Mouse (Mus musculus) urinary bladder, postnatal 25 days (tissue): ENCODE data around the gene Susd1.

ENCODE experiments used
- DNase-seq: peaks from one replicate; pipeline ENCODE4 v3.0.0; 2022; ENCODE audit warnings: low spot score

Gene Susd1

DNA sequence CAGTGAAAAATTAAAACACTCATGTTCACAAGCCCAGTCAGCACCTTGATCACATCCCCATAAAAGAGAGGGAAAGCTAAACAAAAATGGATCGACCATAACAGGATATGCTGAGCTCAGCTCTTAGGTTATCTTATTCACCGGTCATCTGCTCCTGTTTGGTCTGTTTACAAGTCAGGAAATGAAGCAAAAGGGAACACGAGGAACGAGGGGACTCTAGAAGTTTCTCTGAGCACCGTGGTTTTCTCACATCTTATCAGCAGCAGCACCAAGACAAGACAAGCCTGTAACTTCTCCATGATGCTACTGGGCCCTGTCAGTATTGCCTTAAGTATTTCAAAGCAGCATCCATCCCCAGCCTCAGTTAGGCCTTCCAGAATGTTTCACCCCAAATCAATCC, 157.6 kb downstream of the Susd1 start:
- no peak for DNase-seq

DNA sequence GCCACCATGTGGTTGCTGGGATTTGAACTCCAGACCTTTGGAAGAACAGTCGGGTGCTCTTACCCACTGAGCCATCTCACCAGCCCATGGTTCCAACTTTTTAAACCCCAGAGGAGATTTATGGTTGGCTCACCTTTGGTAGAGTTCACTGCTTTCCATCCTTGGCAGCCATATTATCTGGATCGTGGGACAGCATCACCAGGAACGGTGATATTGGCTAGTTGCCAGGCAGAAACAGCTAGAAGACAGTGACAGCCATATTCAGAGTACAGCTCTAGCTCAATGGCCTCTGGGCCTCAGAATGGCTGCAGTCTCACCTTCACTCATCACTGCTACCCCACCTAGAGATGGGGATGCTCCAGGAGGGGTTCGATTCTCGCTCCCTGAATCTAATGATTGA, 159.3 kb downstream of the Susd1 start:
- no peak for DNase-seq

DNA sequence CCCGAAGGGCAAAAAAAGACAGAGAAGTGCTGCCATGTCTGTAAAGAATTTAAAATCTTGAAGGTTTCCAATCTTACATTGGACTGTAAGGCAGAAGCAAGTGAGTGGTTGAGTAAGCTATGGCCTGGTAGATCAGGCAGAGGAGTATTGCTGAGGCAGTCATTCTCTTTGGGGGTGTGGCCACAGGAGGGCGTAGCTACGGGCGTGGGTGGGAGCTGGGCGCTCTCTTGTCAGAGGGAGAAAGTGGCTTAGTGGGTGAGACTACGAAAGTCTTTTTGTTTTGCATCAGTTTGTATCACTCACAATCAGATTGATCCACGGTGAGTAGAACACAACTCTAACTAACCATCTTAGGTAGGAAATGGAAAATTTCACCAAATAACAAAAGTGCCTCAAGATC, 160.0 kb downstream of the Susd1 start:
- no peak for DNase-seq

DNA sequence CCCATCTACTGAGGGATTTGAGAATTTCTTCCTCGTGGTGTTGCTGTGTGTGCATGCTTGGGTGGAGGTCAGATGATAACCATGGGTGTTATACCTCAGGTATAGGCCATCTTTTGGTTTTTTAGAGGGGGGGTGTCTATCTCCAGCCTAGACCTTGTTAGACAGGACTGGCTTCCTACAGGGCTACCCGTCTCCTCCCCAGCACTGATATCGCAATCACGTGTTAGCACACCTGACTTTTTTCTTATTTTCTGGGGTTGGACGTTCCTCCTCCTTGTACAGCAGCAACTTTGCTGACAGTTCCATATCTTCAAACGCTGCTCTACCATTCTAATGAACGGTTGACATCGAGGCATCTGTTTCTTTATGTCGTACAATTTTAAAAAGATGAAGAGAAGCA, 160.5 kb downstream of the Susd1 start:
- no peak for DNase-seq

DNA sequence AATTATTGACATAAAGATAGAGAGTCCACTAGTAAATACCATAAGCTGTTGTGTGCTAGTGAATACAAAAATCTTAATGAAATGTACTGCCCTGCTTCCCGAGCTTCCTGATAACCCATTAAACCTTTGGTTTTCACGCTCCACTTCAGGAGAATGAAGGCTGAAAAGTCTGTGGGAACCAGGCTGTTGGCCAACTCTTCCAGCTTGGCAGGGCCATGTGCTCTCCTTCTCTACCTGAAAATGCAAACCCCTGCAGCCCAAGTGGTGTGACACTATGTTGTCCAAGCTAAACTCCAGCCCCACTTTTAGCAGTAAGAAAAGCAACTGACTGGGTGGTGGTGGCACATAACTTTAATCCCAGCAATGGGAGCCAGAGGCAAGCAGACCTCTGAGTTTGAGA, 162.5 kb downstream of the Susd1 start:
- no peak for DNase-seq

DNA sequence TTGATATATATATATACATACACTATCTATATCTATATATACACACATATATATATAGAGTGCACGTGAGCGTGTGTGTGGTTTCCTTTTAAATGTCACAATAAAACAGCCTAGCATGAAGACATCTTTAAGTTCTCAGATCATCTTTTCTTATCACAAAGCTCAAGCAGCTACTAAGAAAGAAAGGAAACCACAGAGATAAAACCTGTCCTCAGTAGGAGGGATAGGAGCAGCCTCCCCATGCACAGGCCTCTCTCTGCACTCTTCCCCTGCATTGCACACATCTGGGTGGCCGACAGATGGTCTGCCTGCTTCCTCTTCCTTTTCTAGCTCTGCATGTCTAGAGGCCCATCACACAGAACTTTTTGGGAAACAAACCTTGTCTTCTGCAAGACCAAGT, 162.9 kb downstream of the Susd1 start:
- DNase-seq: no peak

DNA sequence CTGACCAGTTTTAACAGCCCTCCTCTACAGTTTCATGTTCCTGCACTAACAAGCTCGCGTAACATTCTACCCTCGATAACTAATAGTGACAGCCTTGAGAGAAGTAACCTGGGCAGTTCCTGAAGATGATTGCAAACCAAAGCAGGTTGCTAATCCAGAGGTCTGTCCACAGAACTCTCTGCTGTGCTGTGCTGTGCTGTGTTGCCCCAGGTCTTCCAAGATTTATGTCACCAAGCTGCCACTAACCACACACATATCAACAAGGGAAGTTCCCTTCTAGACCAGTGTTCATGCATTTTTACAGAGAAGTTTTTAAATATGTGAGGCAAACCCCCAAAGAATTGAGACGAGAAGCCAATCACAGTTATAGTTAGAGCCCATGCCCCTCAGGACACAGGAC, 164.3 kb downstream of the Susd1 start:
- no peak for DNase-seq

DNA sequence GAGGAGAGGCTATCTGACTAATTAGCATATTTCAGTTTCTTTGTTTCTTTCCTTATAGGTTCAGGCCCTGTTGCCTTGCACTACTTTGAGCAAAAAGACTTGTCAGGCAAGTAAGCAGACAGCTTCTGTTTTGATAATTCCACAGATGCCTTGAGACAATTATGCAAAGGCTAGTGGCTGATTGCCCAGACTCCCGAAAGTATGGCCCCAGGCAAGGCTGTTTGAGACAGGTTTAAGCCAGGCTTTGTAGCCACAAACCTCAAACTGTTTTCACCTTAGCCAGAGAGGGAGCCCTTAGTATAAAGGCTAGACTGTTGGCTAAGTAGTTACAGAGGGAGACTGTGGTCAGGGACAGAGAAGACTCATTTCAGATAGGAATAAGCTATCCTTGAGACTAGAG, 165.1 kb downstream of the Susd1 start:
- DNase-seq: no peak

DNA sequence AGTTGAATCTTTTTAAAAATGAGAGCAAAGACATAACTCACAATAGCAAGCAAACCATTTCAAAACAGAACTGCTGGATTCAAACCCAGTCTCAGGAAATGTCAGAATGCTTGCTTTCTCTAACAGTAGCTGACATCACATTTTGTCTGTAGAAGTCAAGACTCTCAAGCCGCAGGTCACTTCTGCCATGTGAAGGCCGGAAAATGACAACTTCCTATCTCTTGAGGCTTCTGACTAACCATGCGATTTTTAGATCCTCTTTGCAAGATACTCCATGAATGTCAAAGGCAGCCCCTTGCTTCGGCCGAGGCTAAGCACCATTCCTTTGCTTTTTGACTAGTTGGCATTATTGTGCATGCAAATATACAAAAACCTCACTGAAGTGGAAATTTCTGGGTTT, 172.8 kb downstream of the Susd1 start:
- DNase-seq: no peak

DNA sequence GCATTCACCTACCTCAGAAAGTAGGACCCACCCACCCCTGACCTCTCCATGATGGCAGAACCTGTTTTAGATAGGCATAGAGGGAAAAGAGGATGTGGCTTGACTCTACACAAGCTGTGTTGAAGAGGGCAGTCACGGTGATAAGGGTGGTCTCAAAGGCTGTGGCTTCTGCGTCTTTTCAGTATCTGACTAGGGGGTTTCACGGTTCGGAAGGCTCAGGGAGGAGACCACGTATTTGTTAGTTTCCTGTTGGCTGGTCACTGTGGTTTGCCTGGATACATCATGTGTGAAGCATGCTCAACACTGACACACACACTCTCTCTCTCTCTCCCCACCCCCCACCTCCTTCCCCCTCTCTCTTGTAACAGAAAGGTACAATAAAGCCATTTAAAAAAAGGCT, 173.3 kb downstream of the Susd1 start:
- no peak for DNase-seq
